Mouse (Mus musculus): Measurements from ENCODE around the gene Rnf123. TPM values are rescaled to one million over a fixed set of nuclear protein-coding genes. Genes with fewer than 3 reads are reported as not detected.

Gene Rnf123
- total and polyA plus RNA-seq, 2 experiments = 19.6 to 97.5 TPM

DNA sequence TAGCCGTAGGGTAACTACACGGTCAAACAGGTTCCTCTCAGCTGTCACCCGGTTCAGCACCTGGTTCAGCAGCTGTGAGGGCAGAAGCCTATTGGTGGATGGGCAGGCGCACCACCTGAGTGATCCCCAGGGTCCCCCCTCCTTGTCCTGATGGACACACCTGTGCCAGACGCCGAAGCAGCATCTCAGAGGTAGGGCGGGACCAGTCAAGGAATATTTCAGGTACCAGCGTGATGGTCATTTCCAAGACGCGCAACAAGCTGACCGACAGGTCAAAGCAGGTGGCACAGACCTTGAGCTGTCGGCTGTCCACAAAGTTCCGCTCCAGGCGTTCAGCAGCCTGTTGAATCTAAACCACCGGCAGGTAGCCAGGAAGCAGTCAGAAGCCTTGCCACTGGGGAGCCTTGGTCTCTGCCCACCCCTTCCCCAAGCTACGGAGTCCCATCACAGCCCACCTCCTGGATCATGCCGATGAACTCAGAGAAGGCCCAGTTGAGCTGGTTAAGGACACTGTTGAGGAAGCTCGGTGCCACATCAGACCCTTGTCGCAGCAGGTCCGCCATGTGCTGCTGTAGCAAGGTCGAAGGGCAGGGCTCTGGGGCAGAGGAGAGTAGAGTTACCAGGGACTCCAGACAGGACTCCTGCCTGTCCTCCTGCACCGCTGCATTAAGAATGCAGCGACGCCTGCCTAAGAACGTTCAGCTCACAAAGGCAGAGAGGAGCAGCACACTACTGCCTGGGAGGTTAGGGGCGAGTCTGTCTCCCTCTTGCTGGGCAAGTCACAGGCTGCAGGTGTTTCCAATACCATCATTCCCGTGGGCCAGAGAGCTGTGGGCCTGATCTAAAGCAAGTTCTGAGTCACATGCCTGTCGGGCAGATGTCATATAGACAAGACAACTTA lies 26.5 kb downstream of the Rnf123 start:
- Histone ChIP-seq H3K36me3 (ENCODE audit: control insufficient read depth, insufficient read depth, low read length) (peaks cover 5% of the 10 kb centered on the region; the same call in 1 of the 2 replicates), H3K27ac (replicated peaks; ENCODE audit: insufficient read depth, low read depth, low read length) (peak overlapping the region; percentile 61)

GRCm38 (mm10) chr9:108055661-108056237 lies 27.4 kb downstream of the Rnf123 start:
- no peak overlapping the region for H3K4me3 ChIP-seq (ENCODE audit: insufficient read depth, low read depth, low read length)
- 73% methylated on average over 6 of the region's 6 CpGs for whole genome bisulfite sequencing

More for the DNA sequence above, 26.5 kb downstream of the Rnf123 start:
- H3K4me3 ChIP-seq (ENCODE audit: insufficient read depth, low read depth, low read length) = no peak overlapping the region
- 78% methylated on average over 28 of the region's 28 CpGs for WGBS
- H3K27me3 ChIP-seq (ENCODE audit: control insufficient read depth, insufficient read depth, low read length) = no peaks in the 10 kb centered on the region
- H3K4me1 ChIP-seq (ENCODE audit: control insufficient read depth, insufficient read depth, low read length) = peaks cover 26% of the 10 kb centered on the region
- H3K79me2 ChIP-seq (ENCODE audit: control insufficient read depth, insufficient read depth, low read length) = no peaks in the 10 kb centered on the region
- H3K9ac ChIP-seq (ENCODE audit: low read depth, low read length) = no peak overlapping the region
- no peak for DNase-seq (ENCODE audit: extremely low read depth, low read depth, low spot score)
- TF ChIP-seq CTCF (IDR thresholded peaks at IDR 0.05; ENCODE audit: low read depth, low read length) (no peak), POLR2A (IDR thresholded peaks at IDR 0.05; ENCODE audit: extremely low read depth, insufficient read depth, low read length) (no peak)

GRCm38 (mm10) chr9:108055061-108055460 lies 28.1 kb downstream of the Rnf123 start:
- Histone ChIP-seq H3K4me3 (ENCODE audit: insufficient read depth, low read depth, low read length) (no peak overlapping the region), H3K27ac (replicated peaks; ENCODE audit: insufficient read depth, low read depth, low read length) (no peak overlapping the region), H3K4me1 (ENCODE audit: control insufficient read depth, insufficient read depth, low read length) (peaks cover 34% of the 10 kb centered on the region), H3K79me2 (ENCODE audit: control insufficient read depth, insufficient read depth, low read length) (no peaks in the 10 kb centered on the region), H3K9ac (ENCODE audit: low read depth, low read length) (no peak overlapping the region), H3K36me3 (ENCODE audit: control insufficient read depth, insufficient read depth, low read length) (peaks cover 5% of the 10 kb centered on the region; the same call in 1 of the 2 replicates), H3K27me3 (ENCODE audit: control insufficient read depth, insufficient read depth, low read length) (no peaks in the 10 kb centered on the region)
- no peak for DNase-seq (ENCODE audit: extremely low read depth, low read depth, low spot score)
- no peak for TF ChIP-seq POLR2A (IDR thresholded peaks at IDR 0.05; ENCODE audit: extremely low read depth, insufficient read depth, low read length)
- TF ChIP-seq CTCF (IDR thresholded peaks at IDR 0.05; ENCODE audit: low read depth, low read length) = no peak
- 75% methylated on average over 1 of the region's 1 CpGs for WGBS

More at GRCm38 (mm10) chr9:108055661-108056237, 27.4 kb downstream of the Rnf123 start:
- Histone ChIP-seq H3K27ac (replicated peaks; ENCODE audit: insufficient read depth, low read depth, low read length) (no peak overlapping the region), H3K79me2 (ENCODE audit: control insufficient read depth, insufficient read depth, low read length) (no peaks in the 10 kb centered on the region), H3K9ac (ENCODE audit: low read depth, low read length) (no peak overlapping the region), H3K36me3 (ENCODE audit: control insufficient read depth, insufficient read depth, low read length) (peaks cover 5% of the 10 kb centered on the region; the same call in 1 of the 2 replicates), H3K27me3 (ENCODE audit: control insufficient read depth, insufficient read depth, low read length) (no peaks in the 10 kb centered on the region), H3K4me1 (ENCODE audit: control insufficient read depth, insufficient read depth, low read length) (peaks cover 29% of the 10 kb centered on the region)
- no peak for DNase-seq (ENCODE audit: extremely low read depth, low read depth, low spot score)
- TF ChIP-seq CTCF (IDR thresholded peaks at IDR 0.05; ENCODE audit: low read depth, low read length) (no peak), POLR2A (IDR thresholded peaks at IDR 0.05; ENCODE audit: extremely low read depth, insufficient read depth, low read length) (no peak)

GRCm38 (mm10) chr9:108054331-108055040 lies 28.7 kb downstream of the Rnf123 start:
- no peak for DNase-seq (ENCODE audit: extremely low read depth, low read depth, low spot score)
- Histone ChIP-seq H3K27ac (replicated peaks; ENCODE audit: insufficient read depth, low read depth, low read length) (no peak overlapping the region), H3K79me2 (ENCODE audit: control insufficient read depth, insufficient read depth, low read length) (peaks cover 1% of the 10 kb centered on the region; the same call in 1 of the 2 replicates), H3K4me3 (ENCODE audit: insufficient read depth, low read depth, low read length) (no peak overlapping the region), H3K36me3 (ENCODE audit: control insufficient read depth, insufficient read depth, low read length) (peaks cover 5% of the 10 kb centered on the region; the same call in 1 of the 2 replicates), H3K4me1 (ENCODE audit: control insufficient read depth, insufficient read depth, low read length) (peaks cover 39% of the 10 kb centered on the region), H3K27me3 (ENCODE audit: control insufficient read depth, insufficient read depth, low read length) (no peaks in the 10 kb centered on the region), H3K9ac (ENCODE audit: low read depth, low read length) (no peak overlapping the region)
- WGBS = 95% methylated on average over 22 of the region's 22 CpGs
- TF ChIP-seq POLR2A (IDR thresholded peaks at IDR 0.05; ENCODE audit: extremely low read depth, insufficient read depth, low read length) (no peak), CTCF (IDR thresholded peaks at IDR 0.05; ENCODE audit: low read depth, low read length) (no peak)

DNA sequence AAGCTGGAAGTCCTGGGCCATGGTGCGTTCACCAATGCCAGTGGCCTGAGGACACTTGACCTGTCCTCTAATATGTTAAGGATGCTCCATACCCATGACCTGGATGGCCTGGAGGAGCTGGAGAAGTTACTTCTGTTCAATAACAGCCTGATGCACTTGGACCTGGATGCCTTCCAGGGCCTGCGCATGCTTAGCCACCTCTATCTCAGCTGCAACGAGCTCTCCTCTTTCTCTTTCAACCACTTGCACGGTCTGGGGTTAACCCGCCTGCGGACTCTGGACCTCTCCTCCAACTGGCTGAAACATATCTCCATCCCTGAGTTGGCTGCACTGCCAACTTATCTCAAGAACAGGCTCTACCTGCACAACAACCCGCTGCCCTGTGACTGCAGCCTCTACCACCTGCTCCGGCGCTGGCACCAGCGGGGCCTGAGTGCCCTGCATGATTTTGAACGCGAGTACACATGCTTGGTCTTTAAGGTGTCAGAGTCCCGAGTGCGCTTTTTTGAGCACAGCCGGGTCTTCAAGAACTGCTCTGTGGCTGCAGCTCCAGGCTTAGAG lies 29.4 kb downstream of the Rnf123 start:
- TF ChIP-seq POLR2A (IDR thresholded peaks at IDR 0.05; ENCODE audit: extremely low read depth, insufficient read depth, low read length) (no peak), CTCF (IDR thresholded peaks at IDR 0.05; ENCODE audit: low read depth, low read length) (no peak)
- Histone ChIP-seq H3K27ac (replicated peaks; ENCODE audit: insufficient read depth, low read depth, low read length) (no peak overlapping the region), H3K79me2 (ENCODE audit: control insufficient read depth, insufficient read depth, low read length) (peaks cover 4% of the 10 kb centered on the region; the same call in 1 of the 2 replicates), H3K27me3 (ENCODE audit: control insufficient read depth, insufficient read depth, low read length) (no peaks in the 10 kb centered on the region), H3K36me3 (ENCODE audit: control insufficient read depth, insufficient read depth, low read length) (peaks cover 4% of the 10 kb centered on the region; the same call in 1 of the 2 replicates), H3K9ac (ENCODE audit: low read depth, low read length) (no peak overlapping the region), H3K4me1 (ENCODE audit: control insufficient read depth, insufficient read depth, low read length) (peaks cover 39% of the 10 kb centered on the region), H3K4me3 (ENCODE audit: insufficient read depth, low read depth, low read length) (no peak overlapping the region)
- DNase-seq (ENCODE audit: extremely low read depth, low read depth, low spot score) = peak; percentile 74
- 66% methylated on average over 15 of the region's 15 CpGs for WGBS
